ENCODE assay signal across 9 mouse cellular contexts in genomic region chr7:99374325-99374724, GRCm38 (mm10). TPM values are rescaled to one million over a fixed set of nuclear protein-coding genes. Genes with fewer than 3 reads are reported as not detected.
A peak's percentile ranks its signal among the peaks of the same experiment; 100 is the strongest.
DNase-seq lines count a peak whose midpoint lies in the region; ATAC-seq and TF ChIP-seq lines count a peak whose summit lies in the region.
"Not testable (repeated sequence)": the region's sequence is repeated elsewhere in the genome, so short reads cannot be mapped to it uniquely, and the experiment has no call there.
"Had no signal": no experiment of that assay in that cellular context is flagged by ENCODE, and none has a peak within 500 bp of the region (broad histone marks: within the 10 kb centered on the region; RNA-seq: fewer than 3 reads in every experiment).

No protein-coding gene starts in this region.

- ATAC-seq in forebrain, postnatal 0 days = peak; percentile 79
- not testable (repeated sequence) for ATAC-seq in heart, postnatal 0 days (ENCODE audit: insufficient read depth, low read depth); lung, embryonic 14.5 days (ENCODE audit: insufficient read depth); midbrain, postnatal 0 days (ENCODE audit: low FRiP score)
- 0 out of 2 replicates have a peak, but pooled peaks have one; percentile 11 for ATAC-seq in kidney, postnatal 0 days (replicated peaks; ENCODE audit: low FRiP score, low read depth)

- DNase-seq in CD4-positive helper T cell, adult 2 months (ENCODE audit: low read depth, low spot score) = peak; percentile 26
- DNase-seq in cerebellum, adult 9-10 months = peak; percentile 16
- peak; percentile 50 for DNase-seq in forebrain, postnatal 0 days
- DNase-seq in heart, postnatal 0 days (ENCODE audit: low spot score); kidney, postnatal 0 days (ENCODE audit: low spot score); lung, embryonic 14.5 days; midbrain, postnatal 0 days (ENCODE audit: low spot score): not testable (repeated sequence)

- not testable (repeated sequence) for TF ChIP-seq EP300 in heart, postnatal 0 days (IDR thresholded peaks at IDR 0.05; ENCODE audit: low read depth)

- not testable (repeated sequence) for H3K36me3 ChIP-seq in forebrain, postnatal 0 days (ENCODE audit: insufficient read depth); heart, postnatal 0 days (replicated peaks; ENCODE audit: control insufficient read depth, insufficient read depth, low read length); kidney, postnatal 0 days (ENCODE audit: insufficient read depth, low read length); lung, embryonic 14.5 days (ENCODE audit: insufficient read depth); midbrain, postnatal 0 days (ENCODE audit: insufficient read depth, low read length)

- not testable (repeated sequence) for H3K27ac ChIP-seq in forebrain, postnatal 0 days (ENCODE audit: low read depth, low read length); heart, postnatal 0 days (ENCODE audit: low read depth); kidney, postnatal 0 days; lung, embryonic 14.5 days (ENCODE audit: low read depth); midbrain, postnatal 0 days (ENCODE audit: low read depth, low read length)

- not testable (repeated sequence) for H3K4me3 ChIP-seq in forebrain, postnatal 0 days (ENCODE audit: low read depth, low read length); heart, postnatal 0 days (ENCODE audit: low read depth, low read length); kidney, postnatal 0 days (replicated peaks; ENCODE audit: low read depth, low read length); lung, embryonic 14.5 days (ENCODE audit: low read depth, low read length); midbrain, postnatal 0 days (ENCODE audit: low read depth, low read length)

- peak; percentile 62 for TF ChIP-seq CTCF in forebrain, postnatal 0 days (IDR thresholded peaks at IDR 0.05; ENCODE audit: low read depth)
- peak; percentile 33 for TF ChIP-seq CTCF in heart, postnatal 0 days (IDR thresholded peaks at IDR 0.05; ENCODE audit: low read depth)
- TF ChIP-seq CTCF in kidney, postnatal 0 days (IDR thresholded peaks at IDR 0.05; ENCODE audit: low read depth) = peak; percentile 62
- peak; percentile 47 for TF ChIP-seq CTCF in lung, embryonic 14.5 days (IDR thresholded peaks at IDR 0.05; ENCODE audit: low read depth)
- TF ChIP-seq CTCF in midbrain, postnatal 0 days (IDR thresholded peaks at IDR 0.05) = peak; percentile 54

- not testable (repeated sequence) for H3K4me1 ChIP-seq in forebrain, postnatal 0 days (ENCODE audit: insufficient read depth); heart, postnatal 0 days (ENCODE audit: control insufficient read depth, insufficient read depth); kidney, postnatal 0 days (replicated peaks; ENCODE audit: insufficient read depth, low read length); lung, embryonic 14.5 days (ENCODE audit: insufficient read depth); midbrain, postnatal 0 days (ENCODE audit: insufficient read depth, low read length)

- H3K27me3 ChIP-seq in forebrain, postnatal 0 days (ENCODE audit: insufficient read depth, low read length); heart, postnatal 0 days (ENCODE audit: control insufficient read depth, insufficient read depth, low read length); kidney, postnatal 0 days (ENCODE audit: insufficient read depth, low read length); lung, embryonic 14.5 days (ENCODE audit: insufficient read depth, low read length); midbrain, postnatal 0 days (ENCODE audit: insufficient read depth, low read length): not testable (repeated sequence)

- 35% methylated on average over 3 of the region's 3 CpGs for WGBS in forebrain, postnatal 0 days
- 62% methylated on average over 3 of the region's 3 CpGs for WGBS in heart, postnatal 0 days
- WGBS in kidney, postnatal 0 days = 67% methylated on average over 3 of the region's 3 CpGs
- 61% methylated on average over 3 of the region's 3 CpGs for WGBS in lung, embryonic 14.5 days
- WGBS in midbrain, postnatal 0 days = 49% methylated on average over 3 of the region's 3 CpGs

- H3K4me2 ChIP-seq in forebrain, postnatal 0 days (ENCODE audit: low read depth); heart, postnatal 0 days (ENCODE audit: low read depth, low read length); kidney, postnatal 0 days (ENCODE audit: low read length); lung, embryonic 14.5 days; midbrain, postnatal 0 days (ENCODE audit: low read depth, low read length, poor library complexity, severe bottlenecking): not testable (repeated sequence)

- not testable (repeated sequence) for H3K9me3 ChIP-seq in forebrain, postnatal 0 days (ENCODE audit: low read length); heart, postnatal 0 days (replicated peaks; ENCODE audit: control insufficient read depth, low read length); kidney, postnatal 0 days (replicated peaks; ENCODE audit: low read length); lung, embryonic 14.5 days (ENCODE audit: low read depth, low read length); midbrain, postnatal 0 days (ENCODE audit: low read length)

- H3K9ac ChIP-seq in forebrain, postnatal 0 days; heart, postnatal 0 days (replicated peaks; ENCODE audit: low read depth, low read length); kidney, postnatal 0 days (ENCODE audit: low read depth, low read length); lung, embryonic 14.5 days; midbrain, postnatal 0 days (replicated peaks; ENCODE audit: low read length, poor library complexity, severe bottlenecking): not testable (repeated sequence)

RNA-seq across cellular contexts. Expression of gene Gdpd5, which starts 6.9 kb away (rescaled TPM):
- total RNA-seq in forebrain, postnatal 0 days (2014; rRNA removed) = 36.2 and 41.2 TPM in 2 replicates
- polyA plus RNA-seq in forebrain, postnatal 0 days (2015; fragmentation: Nextera tagmentation; extraction: Ambion mirVana) = 30.9 and 38.2 TPM in 2 replicates
- 35.9 and 47.8 TPM in 2 replicates for total RNA-seq in heart, postnatal 0 days (2014; rRNA removed; ENCODE audit: low replicate concordance)
- polyA plus RNA-seq in heart, postnatal 0 days (2015; fragmentation: Nextera tagmentation; extraction: Ambion mirVana) = 24.4 and 28.9 TPM in 2 replicates
- 11.8 and 13.5 TPM in 2 replicates for polyA plus RNA-seq in kidney, postnatal 0 days (2015; fragmentation: Nextera tagmentation; extraction: Ambion mirVana)
- 20.2 and 21.8 TPM in 2 replicates for polyA plus RNA-seq in lung, embryonic 14.5 days (2014; fragmentation: Nextera tagmentation; extraction: Ambion mirVana)
- total RNA-seq in midbrain, postnatal 0 days (2014; rRNA removed) = 41.0 and 44.6 TPM in 2 replicates
- 25.9 and 26.0 TPM in 2 replicates for polyA plus RNA-seq in midbrain, postnatal 0 days (2015; fragmentation: Nextera tagmentation; extraction: Ambion mirVana)
- total RNA-seq: common myeloid progenitor, adult 5-6 weeks had no signal

RNA-seq across cellular contexts. Expression of gene Serpinh1, which starts 21.3 kb away (rescaled TPM):
- total RNA-seq in forebrain, postnatal 0 days (2014; rRNA removed) = 127 and 160 TPM in 2 replicates
- 117 and 121 TPM in 2 replicates for polyA plus RNA-seq in forebrain, postnatal 0 days (2015; fragmentation: Nextera tagmentation; extraction: Ambion mirVana)
- total RNA-seq in heart, postnatal 0 days (2014; rRNA removed; ENCODE audit: low replicate concordance) = 811 and 864 TPM in 2 replicates
- polyA plus RNA-seq in heart, postnatal 0 days (2015; fragmentation: Nextera tagmentation; extraction: Ambion mirVana) = 522 and 571 TPM in 2 replicates
- 819 and 983 TPM in 2 replicates for polyA plus RNA-seq in kidney, postnatal 0 days (2015; fragmentation: Nextera tagmentation; extraction: Ambion mirVana)
- 663 and 691 TPM in 2 replicates for polyA plus RNA-seq in lung, embryonic 14.5 days (2014; fragmentation: Nextera tagmentation; extraction: Ambion mirVana)
- total RNA-seq in midbrain, postnatal 0 days (2014; rRNA removed) = 151 and 160 TPM in 2 replicates
- polyA plus RNA-seq in midbrain, postnatal 0 days (2015; fragmentation: Nextera tagmentation; extraction: Ambion mirVana) = 114 and 125 TPM in 2 replicates
- total RNA-seq: MEL had no signal
